Mouse (Mus musculus) megakaryocyte, embryonic 14.5 days (primary cell): ENCODE measurements around the gene Snhg11.

ENCODE experiments used
- FLI1 ChIP-seq: IDR thresholded peaks from 2 replicates; pipeline ENCODE4 v1.6.1; 2012; ENCODE audit warnings: low read length, inconsistent platforms, mixed read lengths
- GATA1 ChIP-seq: IDR thresholded peaks from 3 replicates; pipeline ENCODE4 v1.6.1; 2012; ENCODE audit warnings: mixed read lengths, low read length, inconsistent platforms, borderline replicate concordance

DNA sequence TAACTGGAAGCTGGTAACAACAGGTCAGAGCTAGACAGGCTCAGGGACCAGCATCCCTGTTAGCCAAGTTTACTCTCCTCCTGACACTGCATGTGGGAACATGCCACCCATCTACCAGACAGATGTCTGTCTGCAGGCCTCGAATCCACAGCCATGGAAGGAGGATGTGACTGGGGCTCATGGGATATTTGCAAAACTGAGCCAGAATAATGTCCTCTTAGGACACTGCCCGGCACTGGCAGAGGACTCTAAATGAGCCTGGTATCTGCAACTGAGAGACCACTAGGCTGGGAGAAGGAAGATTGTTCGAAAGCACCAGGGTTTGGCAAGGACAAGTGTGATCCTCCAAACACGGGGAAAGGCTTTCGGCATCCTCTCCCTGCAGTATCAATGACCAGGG is 19.3 kb upstream of the Snhg11 start:
- no peak for TF ChIP-seq GATA1
- no peak for TF ChIP-seq FLI1
